Mouse (Mus musculus) stomach, postnatal 0 days (tissue): ENCODE data around the gene Abhd17c.

ENCODE experiments used
- CTCF ChIP-seq: IDR thresholded peaks from 2 replicates; pipeline ENCODE4 v1.5.1; 2016; ENCODE audit warnings: antibody characterized with exemption, low read depth, mild to moderate bottlenecking, moderate library complexity
- EP300 ChIP-seq: optimal IDR thresholded peaks from 2 replicates; pipeline ENCODE3; 2016; ENCODE audit warnings: antibody characterized with exemption

GRCm38 (mm10) chr7:84112351-84113034, 39.2 kb downstream of the Abhd17c start:
- no peak for TF ChIP-seq CTCF
- no peak for TF ChIP-seq EP300
